Mouse (Mus musculus) left cerebral cortex, postnatal 25 days (tissue): ENCODE results near the gene Trpm3. TPM values are rescaled to one million over a fixed set of nuclear protein-coding genes. Genes with fewer than 3 reads are reported as not detected.

ENCODE experiments used
- DNase-seq, 2 experiments: peaks; one replicate each; pipeline ENCODE4 v3.0.0; 2022; ENCODE audit warnings: low spot score in 2 of 2, mixed read lengths in 1 of 2
- intact Hi-C: fragments of 180-260 bp; cut with DNase I; formaldehyde crosslinking; loops from one replicate; pipeline ENCODE4 v1.15.1; 2025
- total RNA-seq, 2 experiments: library from RNA; stranded (reverse); gene quantifications; 2 replicates each; pipeline ENCODE4 v1.2.3; 2021

The Trpm3 gene
- total RNA-seq, 2 experiments from 2014 or later, result 34.1 to 40.1 TPM

DNA sequence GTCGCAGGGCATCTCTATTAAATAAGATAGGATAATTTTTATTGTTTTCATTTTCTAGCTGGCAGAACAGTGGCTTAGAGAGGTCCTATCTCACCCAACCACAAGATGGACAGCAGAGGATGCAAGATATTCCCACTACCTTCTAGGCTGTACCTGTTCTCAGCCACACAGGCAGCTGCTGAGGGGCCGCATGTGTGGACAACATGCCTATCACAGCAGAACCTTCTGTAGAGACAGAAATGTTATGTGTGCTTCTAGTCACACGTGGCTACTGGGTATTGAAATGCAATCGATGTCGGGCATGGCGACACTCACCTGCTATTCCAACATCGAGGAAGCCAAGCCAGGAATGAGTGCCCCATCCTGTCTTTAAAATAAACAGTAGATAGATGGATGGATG, 744.3 kb downstream of the Trpm3 start:
- peak in 1 of 2 experiments; percentile 9 for DNase-seq
- intact Hi-C loops, result loop anchor here (5.0 to 10.0 kb wide), 3 partner anchors 86 to 428 kb away; no protein-coding TSS in a partner anchor

DNA sequence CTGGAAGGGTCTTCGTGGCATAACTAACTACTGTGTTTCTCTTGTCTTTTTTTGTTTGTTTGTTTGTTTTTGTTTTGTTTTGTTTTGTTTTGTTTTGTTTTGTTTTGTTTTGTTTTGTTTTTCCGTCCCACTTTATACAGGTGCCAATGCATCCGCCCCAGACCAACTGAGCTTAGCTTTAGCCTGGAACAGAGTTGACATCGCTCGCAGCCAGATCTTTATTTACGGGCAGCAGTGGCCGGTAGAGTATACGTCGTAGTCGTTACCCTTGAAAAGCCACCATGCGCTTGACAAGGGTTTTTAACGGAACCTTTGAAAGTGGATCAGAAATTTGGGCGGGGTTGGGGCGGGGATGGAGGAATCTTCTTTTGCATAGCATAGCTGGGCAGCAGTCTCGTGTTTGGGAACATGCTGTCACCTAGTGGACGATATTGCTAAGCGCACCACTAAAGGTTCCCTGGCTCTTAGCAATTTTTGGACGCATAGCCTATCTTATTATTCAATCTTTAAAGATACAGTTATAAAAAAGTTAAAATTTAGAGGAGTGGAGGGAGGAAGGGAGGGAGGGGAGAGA, 745.0 kb downstream of the Trpm3 start:
- intact Hi-C loops, result loop anchor here (1.0 to 10.0 kb wide), 5 partner anchors 87 to 547 kb away; no protein-coding TSS in a partner anchor
- DNase-seq, result peak; percentile 80 to 90

DNA sequence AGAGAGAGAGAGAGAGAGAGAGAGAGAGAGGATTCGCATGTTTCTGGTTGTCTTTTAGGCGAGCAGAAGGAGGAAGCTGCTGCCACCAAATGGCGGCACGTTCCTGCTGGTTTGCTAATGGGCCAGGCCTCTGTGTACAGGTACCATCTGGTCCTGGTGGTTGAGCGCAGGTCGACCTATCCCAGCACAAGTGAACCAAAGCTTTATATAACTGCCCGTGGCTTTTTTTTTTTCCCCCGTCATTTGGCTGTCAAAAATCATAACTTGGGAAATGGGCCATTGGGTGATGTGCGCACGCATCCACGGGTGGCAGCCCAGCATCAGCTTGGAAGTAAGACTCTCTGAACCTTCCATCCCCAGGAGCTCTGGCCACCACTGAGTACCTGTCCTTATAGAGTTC, 745.5 kb downstream of the Trpm3 start:
- DNase-seq, result peak in 1 of 2 experiments; percentile 59
- intact Hi-C loops, result loop anchor here (1.0 to 10.0 kb wide), 5 partner anchors 87 to 547 kb away; no protein-coding TSS in a partner anchor

DNA sequence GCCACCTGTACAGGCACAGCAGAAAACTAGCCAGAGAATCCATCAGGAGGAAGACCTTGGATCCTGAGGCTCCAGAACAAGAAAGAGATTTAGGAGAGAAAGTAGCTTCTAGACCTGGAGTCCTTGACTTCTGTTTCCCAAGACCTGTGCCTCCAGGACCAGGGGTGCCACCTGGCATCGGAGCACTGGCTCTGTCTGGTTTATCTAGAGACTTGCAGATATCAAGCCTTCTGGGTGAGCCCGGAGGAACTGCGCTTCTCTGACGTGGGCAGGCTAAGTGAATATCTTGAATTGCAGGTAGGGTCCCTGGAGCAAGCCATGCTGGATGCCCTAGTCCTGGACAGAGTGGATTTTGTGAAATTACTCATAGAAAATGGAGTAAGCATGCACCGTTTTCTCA, 746.2 kb downstream of the Trpm3 start:
- intact Hi-C loops, result loop anchor here (2.0 to 10.0 kb wide), 3 partner anchors 250 to 430 kb away; no protein-coding TSS in a partner anchor
- peak in 1 of 2 experiments; percentile 8 for DNase-seq

DNA sequence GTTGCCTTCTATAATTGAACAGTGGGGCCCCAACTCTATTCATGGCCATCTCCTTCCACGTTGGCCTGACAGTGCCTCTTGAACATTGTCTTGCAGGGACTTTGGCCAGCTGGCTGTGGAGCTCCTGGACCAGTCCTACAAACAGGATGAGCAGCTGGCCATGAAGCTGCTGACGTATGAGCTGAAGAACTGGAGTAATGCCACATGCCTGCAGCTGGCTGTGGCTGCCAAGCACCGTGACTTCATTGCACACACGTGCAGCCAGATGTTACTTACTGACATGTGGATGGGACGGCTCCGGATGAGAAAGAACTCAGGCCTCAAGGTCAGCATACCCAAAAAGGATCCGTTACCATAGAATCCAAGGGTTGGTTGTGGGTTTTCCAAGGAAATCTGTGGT, 763.0 kb downstream of the Trpm3 start:
- intact Hi-C loops, result no loop called here
- no peak for DNase-seq

DNA sequence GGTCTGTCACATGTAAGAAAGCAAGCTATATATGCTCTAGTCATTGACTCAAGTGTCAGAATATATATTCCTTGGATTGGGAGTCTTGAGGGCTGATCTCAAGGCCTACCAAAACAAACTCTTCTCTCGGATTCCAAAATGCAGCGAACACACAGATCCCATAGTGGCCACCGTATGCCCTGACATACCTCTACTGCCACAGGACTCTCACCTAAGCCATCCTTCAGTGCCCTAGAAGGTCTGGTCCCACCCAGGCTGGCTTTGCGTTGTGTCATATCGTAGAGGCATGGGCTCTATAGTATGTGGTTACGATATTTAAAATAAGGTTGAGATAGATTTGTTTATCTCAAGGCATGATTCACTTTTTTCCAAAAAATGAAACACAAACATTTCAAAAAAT, 763.5 kb downstream of the Trpm3 start:
- no peak for DNase-seq
- intact Hi-C loops, result no loop called here

DNA sequence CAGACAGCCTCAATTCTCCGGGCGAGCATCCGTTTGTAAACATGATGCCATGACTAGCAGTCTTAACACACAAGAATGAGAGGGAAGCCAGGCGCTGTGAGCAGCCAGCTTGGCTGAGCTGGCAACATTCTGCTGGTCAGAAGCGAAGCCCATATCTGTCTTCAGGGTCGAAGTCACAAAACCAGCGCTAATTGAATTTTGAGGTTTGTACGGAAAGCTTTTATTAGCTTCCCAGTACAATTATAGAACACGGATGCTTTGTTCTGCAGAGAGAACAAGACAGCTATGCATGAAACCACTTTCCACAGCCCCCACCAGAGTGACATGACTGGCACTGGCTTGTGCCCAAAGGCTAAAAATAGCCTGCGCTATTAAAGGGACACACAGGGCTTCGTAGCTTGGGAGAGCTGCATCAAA, 766.2 kb downstream of the Trpm3 start:
- intact Hi-C loops, result no loop called here

DNA sequence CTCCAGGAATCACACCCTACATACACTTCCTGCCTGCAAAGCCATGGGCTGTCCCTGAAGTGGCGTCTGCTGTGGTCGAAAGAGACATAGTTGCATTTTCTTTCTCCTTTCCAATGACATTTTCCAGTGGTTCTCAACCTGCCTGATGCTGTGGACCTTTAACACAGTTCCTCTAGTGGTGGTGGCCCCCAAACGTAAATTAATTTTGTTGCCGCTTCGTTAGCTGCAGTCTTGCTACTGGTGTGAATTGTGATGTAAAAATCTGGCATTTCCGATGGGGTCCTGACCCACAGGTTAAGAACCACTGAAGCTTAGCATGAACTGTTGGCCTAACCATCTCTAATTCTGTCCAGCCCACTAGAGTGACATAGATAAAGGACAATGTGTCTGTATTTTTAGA, 771.8 kb downstream of the Trpm3 start:
- intact Hi-C loops, result no loop called here

More for the DNA sequence above, 766.2 kb downstream of the Trpm3 start:
- DNase-seq, result peak; percentile 62 to 75

DNA sequence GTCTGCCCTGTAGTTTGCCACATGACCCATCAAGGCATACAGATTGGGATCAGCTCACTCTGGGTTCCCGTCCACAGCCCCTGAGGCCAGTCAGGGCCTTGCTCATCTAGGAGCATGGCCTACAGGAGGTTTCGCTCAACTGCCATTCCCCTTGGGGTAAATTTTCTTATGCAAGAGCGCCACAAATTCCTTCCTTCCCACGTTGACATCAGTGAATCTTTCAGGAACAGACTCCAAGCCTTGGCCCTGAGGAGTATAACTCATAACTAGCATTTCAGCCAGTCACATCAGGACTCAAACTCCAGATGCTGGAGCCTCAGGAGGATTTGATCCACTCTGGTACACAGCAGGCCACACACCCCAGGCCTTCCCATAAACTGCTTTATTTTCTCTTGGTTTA, 774.1 kb downstream of the Trpm3 start:
- intact Hi-C loops, result no loop called here

More for the DNA sequence above, 771.8 kb downstream of the Trpm3 start:
- DNase-seq, result no peak

DNA sequence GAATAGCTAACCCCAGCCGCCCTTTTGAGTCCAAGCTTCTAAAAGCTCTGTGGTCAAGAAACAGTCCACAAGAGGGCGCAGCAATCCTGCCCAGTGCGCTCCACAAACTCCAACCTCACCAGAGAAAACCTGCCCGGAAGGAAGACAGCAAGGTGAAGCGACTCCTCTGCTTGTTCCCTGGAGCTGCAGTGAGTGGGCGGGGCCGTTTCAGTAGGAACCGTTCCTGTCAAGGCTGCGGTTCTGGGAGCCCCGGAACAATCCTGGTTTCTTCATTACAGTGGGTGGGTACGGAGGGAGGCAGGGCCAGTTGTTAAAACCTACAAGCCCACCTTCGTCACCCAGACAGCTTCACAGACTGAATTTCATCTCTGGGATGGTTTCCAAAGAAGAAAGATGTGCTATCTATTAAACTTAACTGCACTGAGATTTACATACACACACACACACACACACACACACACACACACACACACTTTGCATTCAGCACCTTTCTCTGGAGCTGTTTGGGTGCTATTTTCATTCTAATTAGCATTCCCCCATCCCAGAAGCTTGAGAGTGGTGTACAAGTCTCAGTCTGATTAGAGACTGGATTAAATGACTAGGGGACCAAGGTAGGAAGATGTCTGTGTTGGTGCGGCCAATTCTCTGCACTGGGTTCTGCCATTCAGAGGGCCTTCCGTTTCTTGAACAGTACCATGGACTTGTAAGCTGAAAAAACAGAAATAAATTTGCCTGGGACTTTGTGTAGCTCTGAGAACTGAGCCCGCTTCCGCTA, 777.2 kb downstream of the Trpm3 start:
- intact Hi-C loops, result loop anchor here (1.0 to 5.0 kb wide), 6 partner anchors 15 to 299 kb away; no protein-coding TSS in a partner anchor
- DNase-seq, result peak; percentile 89 to 96

More for the DNA sequence above, 774.1 kb downstream of the Trpm3 start:
- DNase-seq, result no peak

DNA sequence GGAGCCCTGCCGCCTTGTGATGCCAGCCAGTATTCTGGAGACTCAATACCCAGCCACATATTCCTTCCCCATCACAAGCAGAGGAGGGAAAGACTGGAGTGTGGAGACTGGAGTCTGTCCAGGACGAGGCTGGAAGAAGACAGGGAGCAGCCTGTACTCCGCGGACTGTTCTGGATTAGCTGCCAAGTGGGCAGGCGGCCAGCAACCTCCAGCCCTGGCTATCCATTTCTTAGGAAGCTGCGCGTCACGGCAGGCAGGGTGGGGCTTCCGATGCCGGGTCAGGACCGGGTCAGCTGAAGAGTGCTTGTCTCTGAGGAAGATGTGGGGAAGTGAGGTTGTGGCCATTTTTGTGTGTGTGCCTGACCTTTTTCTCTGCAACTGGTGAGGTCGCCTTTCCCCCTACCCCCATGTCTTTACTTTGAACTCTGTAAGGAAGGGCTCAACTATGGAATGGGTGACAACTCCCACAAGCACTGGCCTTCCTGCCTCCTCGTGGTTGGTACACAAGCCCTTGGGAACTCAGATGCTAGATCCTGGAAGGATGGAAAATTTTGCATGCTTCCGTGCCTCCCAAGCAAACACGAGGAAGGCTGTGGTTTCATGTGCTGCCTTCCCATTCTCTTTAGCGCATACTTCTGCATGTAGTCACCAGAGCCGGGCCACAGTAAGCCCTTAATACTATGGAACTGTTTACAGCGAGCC, 777.9 kb downstream of the Trpm3 start:
- intact Hi-C loops, result loop anchor here (1.0 to 5.0 kb wide), 6 partner anchors 15 to 298 kb away; no protein-coding TSS in a partner anchor
- peak; percentile 91 to 96 for DNase-seq

DNA sequence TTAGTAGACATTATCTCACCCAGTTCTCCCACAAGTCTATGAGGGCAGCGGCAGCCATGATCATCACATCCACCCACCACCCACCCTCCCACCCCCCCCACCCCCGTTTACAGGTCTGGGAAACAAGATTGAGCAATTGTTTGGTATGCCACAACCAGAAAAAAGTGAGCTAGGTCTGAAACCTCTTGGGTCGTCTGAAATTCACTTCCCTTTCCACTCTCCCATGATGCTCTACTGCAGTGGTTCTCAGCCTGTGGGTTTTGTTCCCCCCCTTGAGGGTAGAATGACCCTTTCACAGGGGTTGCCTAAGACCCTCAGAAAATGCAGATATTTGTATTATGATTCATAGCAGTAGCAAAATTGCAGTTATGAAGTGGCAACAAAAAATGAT, 778.5 kb downstream of the Trpm3 start:
- intact Hi-C loops, result loop anchor here (2.0 to 5.0 kb wide), 4 partner anchors 61 to 297 kb away; no protein-coding TSS in a partner anchor
- no peak for DNase-seq

DNA sequence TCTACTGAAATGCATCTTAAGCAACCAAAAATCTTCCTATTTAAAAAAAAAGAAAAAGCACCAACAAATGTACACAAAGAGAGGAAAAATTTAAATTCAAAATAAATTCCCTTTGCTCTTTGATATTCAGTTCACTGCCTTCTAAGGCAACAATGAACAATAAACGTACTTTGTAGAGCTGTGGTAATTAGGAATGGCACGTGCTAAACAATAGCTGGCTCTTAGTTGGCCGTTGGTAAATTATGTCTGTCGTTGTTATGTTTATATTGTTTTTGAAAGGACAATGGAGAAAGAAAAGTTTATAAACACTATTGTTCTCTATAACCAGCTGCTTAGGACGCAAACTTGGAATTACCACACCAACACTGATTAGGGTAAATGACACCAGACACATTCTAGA, 782.1 kb downstream of the Trpm3 start:
- intact Hi-C loops, result no loop called here
- DNase-seq, result no peak

DNA sequence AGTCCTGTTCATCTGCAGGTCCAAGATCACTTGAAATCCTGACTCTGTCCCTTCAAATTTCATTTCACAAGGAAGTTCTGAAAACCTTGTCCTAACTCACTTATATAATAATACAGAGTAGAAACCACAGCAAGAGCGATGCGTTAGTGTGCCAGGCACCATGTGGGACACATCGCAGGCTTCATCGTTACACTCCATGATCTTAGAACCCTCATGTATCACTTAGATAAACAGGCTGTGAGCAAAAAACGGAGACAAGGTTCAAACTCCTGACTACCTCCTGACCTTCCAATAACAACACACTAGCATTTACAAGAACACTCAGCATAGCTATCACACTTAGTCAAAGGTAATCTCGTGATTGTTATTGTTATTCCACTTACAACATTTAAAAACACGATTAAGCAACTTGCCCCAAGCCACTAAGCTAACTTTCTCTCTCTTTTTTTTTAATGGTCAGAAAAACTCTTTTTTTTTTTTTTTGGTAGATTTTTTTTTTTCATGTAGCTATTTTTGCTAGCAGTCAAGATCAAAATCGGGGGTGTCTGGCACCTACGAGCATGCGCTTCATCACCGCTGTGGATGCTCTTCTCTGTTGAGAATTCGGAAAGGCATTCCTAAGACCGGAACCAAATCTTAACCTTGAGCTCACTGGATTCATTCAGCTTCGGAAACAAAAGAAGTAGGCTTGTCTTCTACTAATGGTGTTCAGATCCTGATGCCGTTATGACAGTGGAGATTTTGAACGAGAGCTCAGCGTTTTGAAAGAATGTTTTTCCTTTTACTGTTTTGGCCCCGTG, 784.2 kb downstream of the Trpm3 start:
- intact Hi-C loops, result no loop called here
- DNase-seq, result no peak

DNA sequence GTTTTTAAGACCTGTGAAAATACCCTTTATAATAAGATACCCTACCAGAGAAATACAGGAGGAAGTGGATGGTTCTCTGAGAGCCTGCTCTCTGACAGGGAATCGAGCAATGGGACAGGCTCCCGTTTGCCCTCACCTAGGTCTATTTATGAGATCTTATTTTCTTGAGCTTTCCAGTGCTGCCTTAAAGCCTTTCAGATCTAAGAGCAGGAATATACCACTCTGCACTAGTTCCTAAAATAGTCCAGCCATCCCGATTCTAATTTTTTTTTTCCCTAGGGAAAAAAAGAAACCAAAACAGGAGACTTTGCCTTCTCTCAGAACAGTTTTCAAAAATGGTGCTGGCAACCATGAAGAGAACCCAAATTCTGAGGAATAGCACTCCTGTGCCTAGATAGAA, 786.4 kb downstream of the Trpm3 start:
- intact Hi-C loops, result no loop called here

DNA sequence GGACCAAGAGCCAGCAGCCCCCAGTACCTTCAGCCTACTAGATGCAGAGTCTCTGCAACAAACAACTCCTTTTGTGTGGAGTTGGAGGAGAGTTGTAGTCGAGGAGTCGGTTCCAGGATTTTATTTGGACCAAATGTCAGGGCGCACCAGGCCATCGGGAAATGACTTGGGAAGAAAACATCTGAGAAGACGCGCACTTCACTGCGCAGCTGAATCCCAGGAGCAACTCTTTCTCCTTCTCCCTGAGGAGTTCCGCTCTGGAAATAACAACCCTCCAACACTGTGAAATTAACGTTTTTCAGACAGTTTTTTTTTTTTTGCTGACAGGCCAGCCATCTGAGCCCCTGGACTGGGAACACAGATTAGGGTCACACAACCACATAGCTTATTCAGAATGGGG, 787.9 kb downstream of the Trpm3 start:
- no peak for DNase-seq
- intact Hi-C loops, result no loop called here

More for the DNA sequence above, 786.4 kb downstream of the Trpm3 start:
- peak in 1 of 2 experiments; percentile 66 for DNase-seq

DNA sequence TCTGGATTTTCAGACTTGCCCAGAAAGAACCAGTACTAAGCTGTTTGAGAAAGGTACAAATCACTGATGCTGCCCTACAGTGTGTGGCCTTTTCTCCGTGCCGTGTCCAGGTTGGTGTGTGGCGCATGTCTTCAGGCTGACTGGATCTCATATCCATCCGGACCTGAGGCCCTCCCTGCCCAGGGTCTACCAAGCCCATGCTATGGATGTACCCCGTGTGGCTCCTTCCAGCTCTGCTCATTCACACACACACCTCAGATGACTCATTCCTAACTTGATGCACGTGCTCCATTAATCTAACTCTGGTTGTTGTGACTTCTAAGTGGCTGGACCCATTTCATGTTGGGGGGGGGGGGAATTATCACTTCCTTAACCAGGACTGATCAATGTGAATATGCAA, 789.5 kb downstream of the Trpm3 start:
- intact Hi-C loops, result no loop called here
- DNase-seq, result no peak

DNA sequence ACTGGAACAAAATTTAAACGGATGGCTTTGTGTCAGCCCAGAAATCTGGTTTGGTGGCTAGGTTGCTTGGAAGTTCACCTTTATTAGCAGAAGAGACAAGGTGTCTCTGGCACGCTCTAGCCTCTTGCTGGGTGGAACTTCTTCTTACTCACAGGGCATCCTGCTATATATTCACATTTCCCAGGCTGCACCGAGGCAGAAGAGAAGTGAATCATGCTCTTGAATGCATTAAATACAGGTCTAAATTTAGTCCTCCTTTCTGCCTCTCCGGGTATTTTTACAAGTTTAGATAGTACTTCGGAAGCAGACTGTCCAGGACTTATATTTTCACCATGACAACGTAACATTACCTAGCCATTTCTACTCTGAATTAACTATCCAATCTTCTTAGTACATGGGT, 790.9 kb downstream of the Trpm3 start:
- DNase-seq, result peak; percentile 60 to 94
- intact Hi-C loops, result loop anchor here (5.0 kb wide), 1 partner anchor 48 kb away; no protein-coding TSS in a partner anchor

DNA sequence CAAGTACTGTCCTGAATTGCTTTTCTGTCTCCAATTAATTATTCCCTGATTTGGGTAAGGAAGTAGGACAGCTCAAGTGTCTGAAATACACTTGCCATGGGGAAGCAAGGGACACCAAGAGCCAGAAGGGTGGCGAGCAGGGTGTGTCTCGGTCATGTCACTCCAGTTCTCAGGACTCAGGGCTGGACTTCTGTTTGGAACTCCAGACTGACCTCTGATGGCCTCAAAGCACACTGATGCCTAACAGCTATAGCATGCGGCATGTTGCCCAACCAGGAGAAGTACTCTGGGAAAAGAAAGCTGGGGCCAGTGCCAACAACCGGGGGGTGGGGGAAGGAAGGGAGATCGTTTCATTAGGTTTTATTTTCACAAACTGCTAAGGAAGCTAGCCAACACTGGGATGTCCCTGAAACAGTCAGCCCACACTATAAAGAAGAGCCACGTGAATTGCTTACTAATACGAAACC, 791.6 kb downstream of the Trpm3 start:
- peak in 1 of 2 experiments; percentile 54 for DNase-seq
- intact Hi-C loops, result loop anchor here (5.0 kb wide), 1 partner anchor 47 kb away; no protein-coding TSS in a partner anchor
